Mouse (Mus musculus) neural tube, embryonic 15.5 days (tissue): ENCODE results near the gene Gm6882. TPM values are rescaled to one million over a fixed set of nuclear protein-coding genes. Genes with fewer than 3 reads are reported as not detected.
"Not testable (repeated sequence)": the region's sequence is repeated elsewhere in the genome, so short reads cannot be mapped to it uniquely, and the experiment has no call there.

Source experiments
- ATAC-seq: fragments of 200-750 bp; cut with Nextera tagmentation; 2 replicates; pipeline ENCODE4 v1.8.0; 2017; ENCODE audit warnings: mild to moderate bottlenecking, moderate TSS enrichment, moderate library complexity; ENCODE audit not compliant: low FRiP score
- H3K27ac ChIP-seq: fragments of 300-500 bp; sonication (generic); replicated peaks from 2 replicates; pipeline ENCODE4 v1.5.1; 2015; ENCODE audit warnings: mild to moderate bottlenecking, inconsistent platforms
- H3K27me3 ChIP-seq: fragments of 300-500 bp; sonication (generic); replicated peaks from 2 replicates; pipeline ENCODE4 v1.6.1; 2015; ENCODE audit warnings: inconsistent platforms
- H3K36me3 ChIP-seq: fragments of 300-500 bp; sonication (generic); 2 replicates; pipeline ENCODE4 v1.6.1; 2015; ENCODE audit warnings: inconsistent platforms
- H3K4me1 ChIP-seq: fragments of 300-500 bp; sonication (generic); 2 replicates; pipeline ENCODE4 v1.6.1; 2015; ENCODE audit warnings: inconsistent platforms
- H3K4me2 ChIP-seq: fragments of 300-500 bp; sonication (generic); 2 replicates; pipeline ENCODE4 v1.6.1; 2015; ENCODE audit warnings: inconsistent platforms, mild to moderate bottlenecking, moderate library complexity
- H3K4me3 ChIP-seq: fragments of 300-500 bp; sonication (generic); replicated peaks from 2 replicates; pipeline ENCODE4 v1.5.1; 2015; ENCODE audit warnings: mild to moderate bottlenecking, inconsistent platforms
- H3K9ac ChIP-seq: fragments of 300-500 bp; sonication (generic); replicated peaks from 2 replicates; pipeline ENCODE4 v1.6.1; 2015; ENCODE audit warnings: mild to moderate bottlenecking, inconsistent platforms
- H3K9me3 ChIP-seq: fragments of 300-500 bp; sonication (generic); replicated peaks from 2 replicates; pipeline ENCODE4 v1.6.1; 2016; ENCODE audit warnings: inconsistent platforms
- WGBS: fragments of 180-500 bp; shearing (Covaris S2); methylation state at CpG from one replicate; pipeline ENCODE4 v1.1.7; 2015; ENCODE audit warnings: mixed read lengths; 5-methylcytosine and 5-hydroxymethylcytosine counted together
- polyA plus RNA-seq: library from polyadenylated mRNA; unstranded; fragments of >200 nt; fragmentation: Nextera tagmentation; extraction: Ambion mirVana; gene quantifications from 2 replicates; pipeline ENCODE4 v1.2.1, GENCODE M21; 2015

Gm6882 gene
- polyA plus RNA-seq = not detected in 2 replicates

- not testable (repeated sequence) for H3K4me1 ChIP-seq
- 40% methylated on average over 1 of the region's 1 CpGs for WGBS
Observed at GRCm38 (mm10) chr7:21432645-21433044, at the start of gene Gm6882. TSS of gene Gm6882 (minus strand) at chr7:21432745.

More at GRCm38 (mm10) chr7:21432645-21433044, at the start of gene Gm6882:
- H3K27ac ChIP-seq, H3K36me3 ChIP-seq, H3K9me3 ChIP-seq, H3K27me3 ChIP-seq, H3K4me2 ChIP-seq, H3K4me3 ChIP-seq, H3K9ac ChIP-seq, ATAC-seq: not testable (repeated sequence)

Other genes with a start within 250 kb of the Gm6882 start
- not detected in 2 replicates for gene Gm5157, start 242.3 kb downstream of the Gm6882 start, polyA plus RNA-seq
- not detected in 2 replicates for gene Vmn1r124, start 172.1 kb downstream of the Gm6882 start, polyA plus RNA-seq
- gene Vmn1r125, start 160.6 kb downstream of the Gm6882 start, polyA plus RNA-seq = not detected in 2 replicates
- gene Vmn1r126, start 131.3 kb downstream of the Gm6882 start, polyA plus RNA-seq = not detected in 2 replicates
- not detected in 2 replicates for gene Vmn1r127, start 112.9 kb downstream of the Gm6882 start, polyA plus RNA-seq
- gene Vmn1r128, start 83.4 kb downstream of the Gm6882 start, polyA plus RNA-seq = not detected in 2 replicates
- not detected in 2 replicates for gene Vmn1r129, start 71.5 kb downstream of the Gm6882 start, polyA plus RNA-seq
- not detected in 2 replicates for gene Vmn1r130, start 79.0 kb upstream of the Gm6882 start, polyA plus RNA-seq
- not detected in 2 replicates for gene Vmn1r131, start 113.3 kb upstream of the Gm6882 start, polyA plus RNA-seq
- not detected in 2 replicates for gene Vmn1r132, start 181.3 kb upstream of the Gm6882 start, polyA plus RNA-seq